Comparison of ENCODE assay signal across 12 mouse cellular contexts in the genomic region with DNA sequence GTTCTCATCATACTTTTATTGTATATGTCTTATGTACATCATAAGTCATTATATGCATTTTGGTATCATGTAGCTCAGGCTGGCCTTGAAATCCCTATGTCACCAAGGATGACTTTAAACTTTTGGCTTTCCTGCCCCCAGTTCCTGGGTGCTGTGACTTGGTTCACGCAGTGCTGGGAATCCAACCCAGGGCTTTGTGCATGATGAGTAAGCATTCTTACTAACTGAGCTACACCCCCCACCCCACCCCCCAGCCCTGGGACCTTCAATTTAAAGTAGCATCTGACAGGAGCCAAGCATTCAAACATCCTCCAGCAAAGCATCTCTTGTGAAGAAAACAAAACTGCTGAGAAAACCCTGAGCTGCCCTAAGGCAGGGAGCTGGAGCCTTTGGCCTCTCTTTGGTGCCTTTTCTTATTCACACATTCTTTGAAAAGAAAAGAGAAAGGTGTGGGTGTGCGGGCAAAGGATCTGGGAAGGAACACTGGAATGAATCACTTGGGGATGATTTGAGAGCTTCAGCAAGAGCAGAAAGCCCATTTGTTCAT. TPM values are rescaled to one million over a fixed set of nuclear protein-coding genes. Genes with fewer than 3 reads are reported as not detected.
DNase-seq lines count a peak whose midpoint lies in the region; ATAC-seq lines count a peak whose summit lies in the region.
"Had no signal": no experiment of that assay in that cellular context is flagged by ENCODE, and none has a peak within 500 bp of the region (broad histone marks: within the 10 kb centered on the region; RNA-seq: fewer than 3 reads in every experiment).

No protein-coding gene starts in this region.

- peak overlapping the region; percentile 31 for H3K27ac ChIP-seq in kidney, embryonic 16.5 days (ENCODE audit: low read length)
- peak overlapping the region; percentile 58 for H3K27ac ChIP-seq in embryonic facial prominence, embryonic 13.5 days
- peak overlapping the region; percentile 39; the same call in 1 of the 2 replicates for H3K27ac ChIP-seq in hindbrain, embryonic 16.5 days (ENCODE audit: low read depth, low read length)
- peak overlapping the region; percentile 63 for H3K27ac ChIP-seq in neural tube, embryonic 15.5 days (replicated peaks)

- no peak overlapping the region for H3K4me3 ChIP-seq in kidney, embryonic 16.5 days (ENCODE audit: low read length)
- H3K4me3 ChIP-seq in embryonic facial prominence, embryonic 13.5 days: no peak overlapping the region
- no peak overlapping the region for H3K4me3 ChIP-seq in hindbrain, embryonic 16.5 days (ENCODE audit: low read length)
- H3K4me3 ChIP-seq in neural tube, embryonic 15.5 days (replicated peaks): no peak overlapping the region

- no peaks in the 10 kb centered on the region for H3K9me3 ChIP-seq in kidney, embryonic 16.5 days (ENCODE audit: low read length)
- H3K9me3 ChIP-seq in embryonic facial prominence, embryonic 13.5 days: no peaks in the 10 kb centered on the region
- no peaks in the 10 kb centered on the region for H3K9me3 ChIP-seq in hindbrain, embryonic 16.5 days (ENCODE audit: control insufficient read depth, low read length)
- H3K9me3 ChIP-seq in neural tube, embryonic 15.5 days (replicated peaks): no peaks in the 10 kb centered on the region

- WGBS in kidney, embryonic 16.5 days: 67% methylated on average over 2 of the region's 2 CpGs
- 66% methylated on average over 2 of the region's 2 CpGs for WGBS in embryonic facial prominence, embryonic 13.5 days
- 59% methylated on average over 2 of the region's 2 CpGs for WGBS in hindbrain, embryonic 16.5 days
- 58% methylated on average over 2 of the region's 2 CpGs for WGBS in neural tube, embryonic 15.5 days

- H3K4me1 ChIP-seq in kidney, embryonic 16.5 days (ENCODE audit: insufficient read depth, low read length): peaks cover 67% of the 10 kb centered on the region
- H3K4me1 ChIP-seq in embryonic facial prominence, embryonic 13.5 days: peaks cover 64% of the 10 kb centered on the region
- H3K4me1 ChIP-seq in hindbrain, embryonic 16.5 days (ENCODE audit: control insufficient read depth, insufficient read depth, low read depth, low read length): peaks cover 38% of the 10 kb centered on the region
- H3K4me1 ChIP-seq in neural tube, embryonic 15.5 days: peaks cover 72% of the 10 kb centered on the region

- H3K9ac ChIP-seq in kidney, embryonic 16.5 days (replicated peaks; ENCODE audit: low read length): 0 out of 2 replicates have a peak overlapping the region, but pooled peaks have one; percentile 33
- H3K9ac ChIP-seq in embryonic facial prominence, embryonic 13.5 days: no peak overlapping the region
- H3K9ac ChIP-seq in hindbrain, embryonic 16.5 days (ENCODE audit: low read depth, low read length): no peak overlapping the region
- H3K9ac ChIP-seq in neural tube, embryonic 15.5 days (replicated peaks): no peak overlapping the region

- H3K36me3 ChIP-seq in kidney, embryonic 16.5 days (ENCODE audit: insufficient read depth, low read length): no peaks in the 10 kb centered on the region
- H3K36me3 ChIP-seq in embryonic facial prominence, embryonic 13.5 days: no peaks in the 10 kb centered on the region
- H3K36me3 ChIP-seq in hindbrain, embryonic 16.5 days (ENCODE audit: control insufficient read depth, insufficient read depth, low read length): no peaks in the 10 kb centered on the region
- no peaks in the 10 kb centered on the region for H3K36me3 ChIP-seq in neural tube, embryonic 15.5 days

- ATAC-seq in kidney, embryonic 16.5 days (ENCODE audit: low FRiP score, low TSS enrichment): no peak
- no peak for ATAC-seq in embryonic facial prominence, embryonic 13.5 days (ENCODE audit: insufficient number of reproducible peaks, insufficient read depth, low FRiP score, low TSS enrichment, low read depth)
- ATAC-seq in hindbrain, embryonic 16.5 days: no peak
- ATAC-seq in neural tube, embryonic 15.5 days (ENCODE audit: low FRiP score): no peak

- H3K4me2 ChIP-seq in kidney, embryonic 16.5 days (replicated peaks; ENCODE audit: low read depth, low read length): no peak overlapping the region
- H3K4me2 ChIP-seq in embryonic facial prominence, embryonic 13.5 days: 0 out of 2 replicates have a peak overlapping the region, but pooled peaks have one; percentile 9
- H3K4me2 ChIP-seq in hindbrain, embryonic 16.5 days (ENCODE audit: low read length): peak overlapping the region; percentile 11
- peak overlapping the region; percentile 17; the same call in 1 of the 2 replicates for H3K4me2 ChIP-seq in neural tube, embryonic 15.5 days

- H3K27me3 ChIP-seq in kidney, embryonic 16.5 days (ENCODE audit: insufficient read depth, low read length): no peaks in the 10 kb centered on the region
- no peaks in the 10 kb centered on the region for H3K27me3 ChIP-seq in embryonic facial prominence, embryonic 13.5 days
- no peaks in the 10 kb centered on the region for H3K27me3 ChIP-seq in hindbrain, embryonic 16.5 days (replicated peaks; ENCODE audit: control insufficient read depth, insufficient read depth, low read length)
- no peaks in the 10 kb centered on the region for H3K27me3 ChIP-seq in neural tube, embryonic 15.5 days (replicated peaks)

- DNase-seq in kidney, postnatal 4 days: no peak
- DNase-seq in right cerebral cortex, postnatal 10 days (ENCODE audit: low spot score in 2 of 2): no peak
- DNase-seq in adrenal gland, adult 2 months: no peak
- no peak for DNase-seq in embryo, embryonic 10 days (ENCODE audit: low spot score)
- DNase-seq: adrenal gland, postnatal 25 days; cerebellum, adult 9-11 months; right cerebral cortex, postnatal 14 days; thymus, postnatal 25 days had no signal

RNA-seq across cellular contexts. Expression of gene Sema4b, which starts 2.0 kb away (rescaled TPM):
- polyA plus RNA-seq in kidney, embryonic 16.5 days (2015; fragmentation: Nextera tagmentation; extraction: Ambion mirVana): 17.7 and 23.7 TPM in 2 replicates
- 18.6 and 19.8 TPM in 2 replicates for polyA plus RNA-seq in embryonic facial prominence, embryonic 13.5 days (2015; fragmentation: Nextera tagmentation; extraction: Ambion mirVana)
- 21.1 and 24.3 TPM in 2 replicates for polyA plus RNA-seq in hindbrain, embryonic 16.5 days (2015; fragmentation: Nextera tagmentation; extraction: Ambion mirVana)
- polyA plus RNA-seq in neural tube, embryonic 15.5 days (2015; fragmentation: Nextera tagmentation; extraction: Ambion mirVana): 22.7 and 25.8 TPM in 2 replicates
- 10 to 100 TPM; 57.7 to 66.4 TPM for total RNA-seq in adrenal gland, adult 2 months (2021)
- polyA plus RNA-seq in adrenal gland, adult 2 months (2012; rRNA removed): 55.1 and 65.8 TPM in 2 replicates

RNA-seq across cellular contexts. Expression of gene Cib1, which starts 44.0 kb away (rescaled TPM):
- 131 and 144 TPM in 2 replicates for polyA plus RNA-seq in kidney, embryonic 16.5 days (2015; fragmentation: Nextera tagmentation; extraction: Ambion mirVana)
- polyA plus RNA-seq in embryonic facial prominence, embryonic 13.5 days (2015; fragmentation: Nextera tagmentation; extraction: Ambion mirVana): 69.9 and 71.1 TPM in 2 replicates
- 42.4 and 42.6 TPM in 2 replicates for polyA plus RNA-seq in hindbrain, embryonic 16.5 days (2015; fragmentation: Nextera tagmentation; extraction: Ambion mirVana)
- 32.2 and 59.5 TPM in 2 replicates for polyA plus RNA-seq in neural tube, embryonic 15.5 days (2015; fragmentation: Nextera tagmentation; extraction: Ambion mirVana)
- 10 to 100 TPM; 66.7 to 75.3 TPM for total RNA-seq in adrenal gland, adult 2 months (2021)
- polyA plus RNA-seq in adrenal gland, adult 2 months (2012; rRNA removed): 110 and 126 TPM in 2 replicates

RNA-seq across cellular contexts. Expression of gene Gdpgp1, which starts 44.0 kb away (rescaled TPM):
- polyA plus RNA-seq in kidney, embryonic 16.5 days (2015; fragmentation: Nextera tagmentation; extraction: Ambion mirVana): 3.5 and 4.0 TPM in 2 replicates
- 3.8 TPM in 2 replicates for polyA plus RNA-seq in embryonic facial prominence, embryonic 13.5 days (2015; fragmentation: Nextera tagmentation; extraction: Ambion mirVana)
- polyA plus RNA-seq in hindbrain, embryonic 16.5 days (2015; fragmentation: Nextera tagmentation; extraction: Ambion mirVana): 4.5 and 4.9 TPM in 2 replicates
- 4.6 and 5.5 TPM in 2 replicates for polyA plus RNA-seq in neural tube, embryonic 15.5 days (2015; fragmentation: Nextera tagmentation; extraction: Ambion mirVana)
- total RNA-seq in adrenal gland, adult 2 months (2021): 1 to 10 TPM; 3.6 to 4.6 TPM
- polyA plus RNA-seq in adrenal gland, adult 2 months (2012; rRNA removed): 2.6 and 2.9 TPM in 2 replicates

RNA-seq across cellular contexts. Expression of gene Ttll13, which starts 57.5 kb away (rescaled TPM):
- 0.87 and 1.4 TPM in 2 replicates for polyA plus RNA-seq in kidney, embryonic 16.5 days (2015; fragmentation: Nextera tagmentation; extraction: Ambion mirVana)
- polyA plus RNA-seq in embryonic facial prominence, embryonic 13.5 days (2015; fragmentation: Nextera tagmentation; extraction: Ambion mirVana): 0.90 and 2.3 TPM in 2 replicates
- 3.3 TPM in 2 replicates for polyA plus RNA-seq in hindbrain, embryonic 16.5 days (2015; fragmentation: Nextera tagmentation; extraction: Ambion mirVana)
- polyA plus RNA-seq in neural tube, embryonic 15.5 days (2015; fragmentation: Nextera tagmentation; extraction: Ambion mirVana): 2.0 and 2.4 TPM in 2 replicates
- total RNA-seq in adrenal gland, adult 2 months (2021): 1 to 10 TPM in 1 of 2 experiments, under 1 TPM in 1; 0.89 to 1.2 TPM
- polyA plus RNA-seq in adrenal gland, adult 2 months (2012; rRNA removed): 0.66 TPM in 2 replicates
